Mouse (Mus musculus): Measurements from ENCODE around the gene Zfyve1. TPM values are rescaled to one million over a fixed set of nuclear protein-coding genes. Genes with fewer than 3 reads are reported as not detected.

The Zfyve1 gene
- total RNA-seq, 1 experiment from 2014 or later = 16.1 TPM

DNA sequence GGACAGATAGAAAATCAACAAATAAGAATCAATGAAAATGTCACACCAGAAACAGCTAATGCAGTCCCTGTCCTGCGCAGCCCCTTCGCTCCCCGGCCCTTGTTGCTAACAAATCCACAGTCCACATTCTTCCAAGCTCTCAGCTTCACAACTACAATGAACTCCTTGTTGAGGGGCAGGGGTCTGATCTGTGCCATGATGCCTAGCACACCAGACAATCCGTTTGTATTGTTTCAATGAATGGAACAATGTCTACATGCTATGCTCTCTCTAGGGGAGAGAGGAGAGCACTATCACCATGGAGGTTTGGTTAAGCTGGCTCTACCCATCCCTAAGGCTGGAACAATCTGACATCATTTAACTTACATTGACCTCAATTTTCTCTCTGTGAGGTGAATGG lies 14.3 kb downstream of the Zfyve1 start:
- ATAC-seq (replicated peaks; ENCODE audit: low read depth, poor library complexity, severe bottlenecking) = no peak

DNA sequence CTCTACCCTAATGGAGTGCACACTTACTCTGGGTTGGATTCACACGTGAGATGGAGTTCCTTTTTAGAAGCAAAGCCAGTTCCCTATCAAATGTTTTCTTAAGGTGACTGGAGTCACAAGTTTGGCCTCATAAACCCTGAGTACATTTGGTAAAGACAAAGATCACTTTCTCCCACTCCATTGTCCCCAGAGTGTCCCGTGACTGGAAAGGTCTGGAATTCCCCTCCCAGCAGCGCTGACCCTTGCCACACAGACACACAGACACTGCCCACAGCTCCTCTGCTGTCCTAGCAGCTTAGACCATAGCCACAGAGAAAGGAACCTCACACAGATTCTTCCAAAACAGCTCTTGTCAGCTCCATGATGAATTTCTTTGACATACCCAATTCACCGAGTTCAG lies 14.9 kb downstream of the Zfyve1 start:
- no peak for ATAC-seq (replicated peaks; ENCODE audit: low read depth, poor library complexity, severe bottlenecking)

DNA sequence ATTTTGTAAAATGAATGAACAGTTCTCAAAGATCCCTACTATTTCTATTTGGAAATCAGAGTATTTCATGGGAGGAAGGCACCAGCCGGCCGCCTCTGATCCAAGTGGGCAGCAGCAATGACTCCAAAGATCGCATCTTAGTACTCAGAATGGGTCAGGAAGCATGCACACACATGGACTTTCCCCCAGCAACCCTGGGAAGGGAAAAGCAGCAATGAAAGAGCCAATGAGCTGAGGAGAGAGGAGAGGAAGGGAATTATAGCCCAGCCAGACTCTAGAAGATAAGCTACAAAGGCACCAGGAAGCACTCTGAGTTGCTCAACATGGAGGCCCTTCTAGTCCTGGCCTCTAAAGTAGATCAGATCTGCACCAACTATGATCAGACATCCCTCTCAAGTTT lies 16.7 kb downstream of the Zfyve1 start:
- no peak for ATAC-seq (replicated peaks; ENCODE audit: low read depth, poor library complexity, severe bottlenecking)

DNA sequence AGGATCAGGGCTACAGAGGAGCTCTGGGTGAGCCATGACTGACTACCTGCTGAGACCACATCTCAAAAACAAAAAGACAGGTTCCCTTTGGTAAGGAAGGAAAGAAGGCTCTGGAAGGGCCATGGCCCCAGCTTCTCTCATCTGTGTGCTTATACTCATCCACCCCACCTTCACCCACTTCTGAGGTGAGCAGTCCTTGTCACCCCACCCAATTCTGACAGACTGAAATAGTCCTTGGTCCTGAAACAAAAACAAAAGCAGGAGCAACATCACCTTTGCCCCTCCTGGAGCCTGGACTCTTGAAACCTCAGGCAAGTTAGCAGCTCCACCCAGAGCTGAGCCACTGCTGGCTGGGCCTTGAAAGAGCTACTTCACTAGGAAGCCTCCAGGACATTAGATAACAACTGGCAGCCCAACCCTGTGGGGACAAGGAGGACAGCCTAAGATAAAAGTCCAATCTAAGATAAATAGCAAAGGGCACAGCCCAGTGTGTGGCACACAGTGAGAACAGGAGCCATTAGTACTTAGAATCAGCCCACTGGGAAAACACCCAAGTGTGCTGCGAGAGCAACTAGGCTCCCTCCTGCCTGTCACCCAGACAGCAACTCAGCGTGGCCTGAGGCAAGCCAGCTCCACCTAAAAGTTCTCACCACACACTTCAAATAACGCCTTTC lies 18.0 kb downstream of the Zfyve1 start:
- peak; percentile 96 for ATAC-seq (replicated peaks; ENCODE audit: low read depth, poor library complexity, severe bottlenecking)

DNA sequence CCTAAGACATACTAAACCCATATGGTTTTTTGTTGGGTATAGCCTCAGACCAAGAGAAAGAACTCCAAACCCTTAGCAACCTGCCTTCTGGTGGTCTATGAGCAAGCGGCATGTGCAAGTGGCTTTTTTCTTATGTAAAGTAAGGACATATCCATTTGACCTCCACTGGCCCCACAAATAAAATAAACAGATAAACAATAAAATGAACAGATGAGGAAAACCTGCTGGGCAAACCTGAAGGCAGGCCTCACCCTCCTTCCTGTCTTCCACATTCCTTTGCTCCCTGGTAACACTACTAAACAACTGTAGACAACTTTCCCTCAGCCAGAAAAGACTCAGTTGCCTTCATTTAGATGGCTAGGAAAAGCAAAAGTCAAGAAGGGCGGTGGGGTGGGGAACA lies 18.7 kb downstream of the Zfyve1 start:
- ATAC-seq (replicated peaks; ENCODE audit: low read depth, poor library complexity, severe bottlenecking) = no peak

DNA sequence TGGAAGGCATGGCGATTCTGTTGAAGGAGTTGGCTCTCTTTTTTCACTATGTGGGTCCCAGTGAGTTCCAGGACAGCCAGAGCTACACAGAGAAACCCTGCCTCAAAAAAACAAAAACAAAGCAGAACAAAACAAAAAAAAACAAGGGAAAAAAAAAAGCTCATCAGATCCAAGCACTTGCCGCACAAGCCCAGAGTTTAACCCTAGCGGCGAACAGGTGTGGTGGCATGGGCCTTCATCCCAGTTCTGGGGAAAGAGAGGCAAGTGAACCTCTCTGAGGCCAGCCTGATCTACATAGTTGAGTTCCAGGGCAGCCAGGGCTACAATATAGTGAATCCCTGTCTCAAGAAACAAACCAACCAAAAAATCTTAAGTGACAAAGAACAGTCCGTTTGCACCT lies 19.6 kb downstream of the Zfyve1 start:
- no peak for ATAC-seq (replicated peaks; ENCODE audit: low read depth, poor library complexity, severe bottlenecking)

DNA sequence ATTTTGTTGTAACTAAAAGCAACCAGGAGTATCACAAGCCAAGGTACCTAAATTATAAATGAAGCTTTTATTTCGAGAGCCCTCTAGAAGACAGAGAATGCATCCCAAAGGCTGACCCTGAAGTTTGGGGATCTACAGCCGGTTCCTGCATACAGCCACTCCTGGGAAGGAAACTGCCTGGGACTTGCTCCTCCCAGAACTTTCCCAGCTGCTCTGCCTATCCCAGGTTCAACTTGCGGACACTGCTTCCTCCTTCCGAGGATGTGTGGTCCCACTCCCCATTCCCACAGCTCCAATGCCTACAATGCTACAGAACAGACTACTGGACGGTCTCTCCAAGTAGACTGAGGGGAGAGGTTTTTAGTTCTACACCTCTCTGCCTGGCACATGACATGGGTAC lies 24.3 kb downstream of the Zfyve1 start:
- ATAC-seq (replicated peaks; ENCODE audit: low read depth, poor library complexity, severe bottlenecking) = no peak

DNA sequence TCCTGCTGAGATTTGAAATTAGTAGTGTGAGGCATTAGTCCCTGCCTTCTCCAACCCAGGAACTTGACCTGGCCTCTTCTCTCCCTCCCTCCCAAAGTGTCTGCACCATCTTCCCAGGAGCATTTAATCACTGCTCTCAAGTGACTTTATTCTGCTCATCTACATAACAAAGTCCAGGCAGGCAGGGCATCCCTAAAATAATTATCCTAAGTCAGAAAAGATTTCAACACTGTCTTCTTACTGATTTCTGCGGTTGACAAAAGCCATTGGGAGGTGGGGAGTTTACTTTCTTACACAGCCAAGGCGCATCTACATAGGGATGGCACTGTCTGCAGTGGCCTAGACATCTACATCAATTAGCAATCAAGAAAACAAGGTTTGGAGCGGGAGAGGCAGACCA lies 27.2 kb downstream of the Zfyve1 start:
- ATAC-seq (replicated peaks; ENCODE audit: low read depth, poor library complexity, severe bottlenecking) = no peak

DNA sequence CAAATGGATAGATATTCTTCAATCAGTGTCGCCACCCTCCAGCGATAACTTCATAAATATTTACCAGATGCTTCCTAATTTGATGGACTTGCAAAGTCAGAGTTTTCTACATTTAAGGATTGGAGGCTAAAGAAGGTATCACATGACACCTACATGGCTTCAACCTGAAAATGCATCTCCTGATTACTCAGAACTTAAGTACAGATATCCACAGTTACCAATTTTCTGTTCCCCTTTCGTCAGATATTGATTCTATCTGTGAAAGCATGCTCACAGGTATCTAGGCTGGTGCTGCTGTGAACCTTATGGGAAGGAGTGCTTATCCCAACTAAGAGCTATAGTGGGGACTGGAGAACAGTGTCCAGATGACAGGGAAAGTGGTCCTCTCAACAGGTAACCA lies 34.4 kb downstream of the Zfyve1 start:
- ATAC-seq (replicated peaks; ENCODE audit: low read depth, poor library complexity, severe bottlenecking) = no peak

DNA sequence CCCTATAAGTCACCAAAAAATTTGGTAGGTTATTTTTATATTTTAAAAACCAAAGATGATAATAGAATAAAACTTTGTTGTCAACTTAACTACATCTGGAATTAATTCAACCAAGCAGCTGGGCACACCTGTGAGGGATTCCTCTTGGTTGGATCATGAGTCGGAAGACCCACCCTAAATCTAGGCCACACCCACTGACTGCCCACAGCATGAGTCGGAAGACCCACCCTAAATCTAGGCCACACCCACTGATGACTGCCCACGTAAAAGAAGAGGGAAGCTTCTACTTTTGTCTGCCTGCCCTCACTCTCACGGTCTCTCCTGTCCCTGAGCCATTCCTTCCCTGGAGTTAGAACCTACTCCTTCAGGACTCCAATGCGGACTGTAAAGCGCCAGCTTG lies 36.8 kb downstream of the Zfyve1 start:
- 0 out of 2 replicates have a peak, but pooled peaks have one; percentile 5 for ATAC-seq (replicated peaks; ENCODE audit: low read depth, poor library complexity, severe bottlenecking)

DNA sequence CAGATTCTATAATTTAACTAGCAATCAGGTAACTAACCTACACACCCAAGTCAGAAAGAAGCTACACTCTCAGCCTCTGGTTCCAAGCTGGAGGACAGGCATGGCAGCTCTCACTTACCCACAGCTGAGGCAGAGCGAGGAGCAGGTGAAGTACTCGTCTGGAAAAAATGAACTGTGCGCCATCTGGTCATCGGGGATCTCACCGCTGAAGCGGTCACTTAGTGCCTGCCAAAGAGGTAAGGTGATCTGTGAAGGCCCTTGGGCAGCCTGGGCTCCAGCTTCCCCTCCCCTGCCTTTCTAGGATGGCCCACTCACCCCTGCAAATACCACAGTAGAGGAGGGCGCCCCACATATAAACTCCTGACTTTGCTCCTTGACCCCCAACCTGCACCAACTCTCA lies 38.5 kb downstream of the Zfyve1 start:
- no peak for ATAC-seq (replicated peaks; ENCODE audit: low read depth, poor library complexity, severe bottlenecking)

DNA sequence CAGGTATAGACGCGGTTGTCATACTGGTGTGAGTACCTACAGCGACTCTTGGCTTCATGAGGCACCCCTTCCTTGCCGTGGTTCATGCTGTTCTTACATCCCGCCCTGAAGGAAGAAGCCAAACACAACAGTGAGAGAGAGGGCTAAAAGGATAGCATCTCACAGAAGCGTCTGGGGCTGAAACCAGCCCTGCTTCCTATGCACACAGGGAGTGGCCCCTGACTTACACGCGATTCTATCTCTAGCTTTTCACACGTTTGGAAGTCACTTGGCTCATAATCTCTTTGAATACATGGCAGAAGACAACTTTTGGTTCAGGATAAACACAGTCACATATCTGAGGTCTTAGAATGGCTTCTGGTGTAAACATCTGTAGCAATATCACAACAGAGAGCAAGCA lies 41.4 kb downstream of the Zfyve1 start:
- no peak for ATAC-seq (replicated peaks; ENCODE audit: low read depth, poor library complexity, severe bottlenecking)

DNA sequence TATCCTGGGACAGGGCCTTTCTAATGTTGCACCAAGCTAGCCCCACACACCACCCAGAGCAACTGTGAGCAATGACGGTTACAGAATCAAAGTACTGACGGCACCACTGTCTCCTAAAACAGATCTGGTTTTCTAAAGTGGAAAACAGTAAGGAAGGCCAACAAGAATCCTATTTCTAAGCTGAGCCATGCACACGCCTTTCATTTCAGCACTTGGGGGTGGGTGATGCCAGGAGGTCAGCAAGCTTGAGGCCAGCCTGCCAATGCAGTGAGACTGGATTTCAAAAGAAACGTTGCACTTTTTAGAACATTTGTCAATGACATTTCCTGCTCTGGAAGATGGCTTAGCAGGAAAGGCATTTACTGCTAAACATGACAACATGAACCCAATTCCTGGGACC lies 43.2 kb downstream of the Zfyve1 start:
- no peak for ATAC-seq (replicated peaks; ENCODE audit: low read depth, poor library complexity, severe bottlenecking)

DNA sequence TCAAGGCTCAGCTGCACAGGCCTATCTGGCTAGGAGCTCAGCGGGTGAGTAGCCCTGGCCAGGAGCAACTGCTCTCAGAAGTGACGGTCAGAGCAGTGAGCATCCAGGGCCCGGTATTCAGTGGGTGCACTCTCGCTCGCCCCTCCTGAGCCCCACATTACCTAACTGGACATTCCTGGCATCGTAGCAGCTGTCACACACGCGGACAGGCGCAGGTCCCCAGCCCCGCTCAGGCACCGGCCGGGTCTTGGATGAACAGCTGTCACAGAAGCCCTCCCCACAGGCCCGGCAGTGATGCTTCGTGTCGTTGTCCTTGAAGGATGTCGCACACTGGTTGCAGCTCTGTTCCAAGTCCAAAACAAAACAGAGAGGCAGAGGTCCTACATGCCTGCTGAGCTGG lies 45.7 kb downstream of the Zfyve1 start:
- ATAC-seq (replicated peaks; ENCODE audit: low read depth, poor library complexity, severe bottlenecking) = no peak

DNA sequence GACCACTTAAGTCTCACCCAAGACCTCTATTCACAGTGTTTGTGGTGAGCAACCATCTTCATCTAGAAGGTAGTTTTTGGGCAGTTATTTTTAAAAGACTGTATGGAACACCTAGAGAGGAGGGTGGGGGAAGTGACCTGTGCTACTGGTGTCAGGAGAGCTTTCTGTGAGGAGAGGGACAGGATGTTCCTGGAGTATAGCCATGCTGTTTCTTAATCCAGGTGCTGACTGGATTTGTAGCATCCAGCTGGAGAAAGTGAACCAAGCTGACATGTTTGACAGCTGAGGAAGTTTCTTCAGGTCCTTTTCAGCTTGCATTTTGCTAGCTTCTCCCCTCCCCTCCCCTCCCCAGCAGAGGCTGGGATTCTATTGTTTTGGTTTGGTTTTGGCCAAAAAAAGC lies 52.2 kb downstream of the Zfyve1 start:
- no peak for ATAC-seq (replicated peaks; ENCODE audit: low read depth, poor library complexity, severe bottlenecking)

DNA sequence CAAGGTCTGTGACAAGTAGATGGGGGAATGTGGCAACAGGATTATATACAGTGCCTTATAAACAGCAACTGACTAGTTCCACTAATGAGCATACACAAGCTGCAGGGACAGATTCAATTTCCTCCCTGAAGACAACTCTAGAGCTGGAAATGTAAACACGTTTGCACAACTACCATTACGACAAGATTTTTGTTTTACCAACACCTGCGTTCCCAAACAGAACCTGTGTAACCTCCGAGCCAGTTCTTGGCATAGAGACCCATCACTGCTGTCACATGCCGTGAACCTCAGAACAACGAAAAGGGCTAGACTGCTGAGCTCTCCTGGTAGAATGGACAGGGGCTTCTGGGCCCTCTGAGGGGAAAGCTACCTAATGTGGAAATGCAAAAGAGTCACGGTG lies 53.0 kb downstream of the Zfyve1 start:
- ATAC-seq (replicated peaks; ENCODE audit: low read depth, poor library complexity, severe bottlenecking) = no peak

DNA sequence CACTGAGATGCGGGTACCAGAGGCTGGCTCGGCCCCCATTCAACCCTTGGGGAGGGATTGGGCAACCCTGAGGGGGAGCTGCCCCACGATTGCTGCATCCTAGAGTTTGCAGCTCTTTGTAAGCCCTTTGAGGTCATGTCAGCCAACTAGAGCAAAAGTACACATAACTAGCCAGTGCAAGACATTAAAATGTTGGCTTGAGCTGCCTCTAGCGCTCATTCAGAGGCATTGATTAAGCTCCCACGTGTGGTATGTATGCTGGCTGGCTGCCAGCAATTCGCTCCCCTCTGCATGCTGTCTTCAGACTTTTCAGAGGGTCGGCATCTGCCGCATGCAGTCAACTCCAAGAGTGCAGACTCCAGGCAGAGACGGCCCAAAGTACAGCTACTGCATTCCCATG lies 61.0 kb downstream of the Zfyve1 start:
- ATAC-seq (replicated peaks; ENCODE audit: low read depth, poor library complexity, severe bottlenecking) = no peak

DNA sequence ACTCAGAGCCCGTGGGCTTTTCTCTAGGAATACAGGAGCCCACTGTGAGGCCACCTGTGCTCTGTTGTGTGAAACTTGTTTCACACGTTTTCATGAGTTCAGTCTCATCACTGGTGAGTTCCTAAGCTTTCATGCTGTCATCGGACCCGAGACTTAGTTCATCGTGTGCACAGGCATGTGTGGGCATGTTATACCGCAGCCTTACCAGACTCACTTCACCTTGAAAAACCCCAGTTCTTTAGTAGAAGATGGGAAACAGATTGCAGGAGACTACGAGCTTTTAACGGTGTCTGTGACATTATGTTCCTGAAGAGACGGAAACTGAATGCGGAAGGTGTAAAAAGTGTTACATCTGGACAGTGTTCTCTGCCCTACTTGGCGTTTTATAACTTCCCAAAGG lies 61.6 kb downstream of the Zfyve1 start:
- no peak for ATAC-seq (replicated peaks; ENCODE audit: low read depth, poor library complexity, severe bottlenecking)

DNA sequence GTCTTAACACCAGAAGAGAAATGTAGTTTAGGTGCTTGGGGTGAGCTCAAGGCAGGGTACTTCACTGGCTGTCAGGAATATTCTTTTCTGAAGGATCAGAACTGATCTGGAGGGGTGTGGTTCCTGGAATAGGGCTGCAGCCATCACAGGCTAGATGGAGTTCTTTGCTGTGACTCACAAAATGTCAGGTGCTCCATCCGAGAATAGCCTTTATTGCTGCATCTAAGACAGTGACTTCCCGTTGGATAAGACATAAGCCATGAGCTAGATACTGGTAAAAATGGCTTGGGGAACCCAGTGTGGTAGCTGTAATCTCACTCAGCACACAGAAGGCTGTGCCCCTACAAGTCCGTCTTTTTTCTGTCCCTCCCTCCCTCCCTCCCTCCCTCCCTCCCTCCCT lies 62.8 kb downstream of the Zfyve1 start:
- no peak for ATAC-seq (replicated peaks; ENCODE audit: low read depth, poor library complexity, severe bottlenecking)

DNA sequence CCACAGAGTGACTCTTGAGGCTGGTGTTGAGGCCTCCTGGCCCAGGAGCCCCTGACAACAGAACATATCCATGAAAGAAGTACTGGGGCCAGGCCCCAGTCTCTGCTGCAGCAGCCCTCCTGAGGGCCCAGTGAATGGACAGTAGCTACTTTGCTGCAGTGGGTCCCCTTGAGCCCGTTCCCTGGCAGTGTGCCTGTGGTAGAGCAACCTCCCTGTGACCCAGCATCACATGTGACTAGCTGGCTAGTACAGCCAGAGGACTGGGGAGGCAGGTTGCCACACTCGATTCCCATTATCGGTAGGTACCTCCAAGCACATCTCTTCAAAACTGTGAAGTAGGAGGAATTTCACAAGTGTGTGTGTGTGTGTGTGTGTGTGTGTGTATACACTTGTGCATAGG lies 64.1 kb downstream of the Zfyve1 start:
- no peak for ATAC-seq (replicated peaks; ENCODE audit: low read depth, poor library complexity, severe bottlenecking)

DNA sequence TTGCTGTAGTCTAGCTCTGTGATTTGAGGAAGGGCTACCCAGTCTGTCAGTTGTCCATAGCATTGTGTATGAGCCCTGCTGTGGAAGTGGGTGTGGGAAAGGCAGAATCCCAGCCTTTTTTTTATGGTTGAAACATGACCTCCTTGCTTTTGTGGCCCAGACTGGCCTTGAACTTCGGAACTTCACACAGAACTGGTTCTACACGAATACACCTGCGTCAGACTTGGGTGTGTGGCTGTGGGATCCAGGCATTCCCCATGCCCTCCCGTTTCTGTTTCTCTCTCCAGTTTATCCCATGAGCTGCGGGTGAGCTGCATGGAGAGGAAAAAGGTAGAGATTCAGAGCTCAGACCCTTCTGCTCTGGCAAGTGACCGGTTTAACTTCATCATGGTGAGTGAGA lies 65.0 kb downstream of the Zfyve1 start:
- ATAC-seq (replicated peaks; ENCODE audit: low read depth, poor library complexity, severe bottlenecking) = no peak

DNA sequence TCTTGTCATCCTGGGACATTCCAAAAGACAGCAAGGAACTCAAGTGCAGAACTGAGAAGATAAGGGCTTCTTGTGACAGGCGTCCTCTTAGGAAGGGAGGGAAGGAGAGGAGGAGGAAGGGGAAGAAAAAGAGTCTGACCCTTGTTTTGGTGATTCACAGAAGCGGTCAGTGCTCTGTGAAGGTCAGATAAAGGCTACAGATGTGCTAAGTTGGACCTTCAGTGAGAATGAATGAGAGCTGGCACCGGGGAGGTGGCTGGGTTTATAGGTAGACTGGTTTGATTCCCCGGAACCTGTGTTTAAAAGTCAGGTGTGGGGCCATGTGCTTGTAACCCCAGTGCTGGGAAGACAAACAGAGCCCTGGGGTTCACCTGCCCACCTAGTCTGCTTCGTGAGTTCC lies 68.4 kb downstream of the Zfyve1 start:
- ATAC-seq (replicated peaks; ENCODE audit: low read depth, poor library complexity, severe bottlenecking) = no peak

DNA sequence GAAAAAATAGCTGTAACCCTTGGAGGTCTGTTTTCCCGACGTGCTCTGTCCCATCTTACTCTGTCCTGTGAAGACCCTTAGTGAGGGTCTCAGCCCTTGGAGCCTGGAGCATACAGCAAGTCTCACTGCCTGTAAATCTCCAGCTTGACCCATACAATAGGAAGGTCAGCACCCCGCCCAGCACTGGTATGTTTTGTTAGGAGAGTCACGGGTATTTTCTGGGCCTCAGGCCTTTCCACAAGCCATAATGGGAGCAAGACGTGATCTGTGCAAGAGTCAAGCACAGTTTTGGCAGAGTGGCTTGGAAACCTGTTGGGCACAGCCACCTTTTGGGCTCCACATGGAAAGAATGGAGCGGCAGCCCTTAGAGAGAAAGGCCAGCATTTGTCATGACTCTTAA lies 69.2 kb downstream of the Zfyve1 start:
- no peak for ATAC-seq (replicated peaks; ENCODE audit: low read depth, poor library complexity, severe bottlenecking)
